Mouse (Mus musculus): ENCODE measurements at regions not wholly inside any gene's neighbourhood (a gene's known extent, or its start where the extent isn't known, plus 50 kb on each side); places are given as distances from the start of the nearest gene placed in this dataset.

- no peak for DNase-seq
Observed at GRCm38 (mm10) chrX:82741478-82741877, 207.2 kb upstream of the Dmd start.

GRCm38 (mm10) chrX:82764204-82764603, 184.5 kb upstream of the Dmd start:
- no peak for DNase-seq

- no peak for DNase-seq
Observed at GRCm38 (mm10) chrX:82809171-82809570, 139.5 kb upstream of the Dmd start.

- no peak for DNase-seq
Observed at GRCm38 (mm10) chrX:82814618-82815017, 134.1 kb upstream of the Dmd start.

GRCm38 (mm10) chrX:82817045-82817444, 131.6 kb upstream of the Dmd start:
- DNase-seq, result peak; percentile 1 to 2

- DNase-seq, result no peak
Observed at GRCm38 (mm10) chrX:82823606-82824005, 125.1 kb upstream of the Dmd start.

- no peak for DNase-seq
Observed at GRCm38 (mm10) chrX:82866116-82866515, 82.6 kb upstream of the Dmd start.
